Mouse (Mus musculus) limb, embryonic 11.5 days (tissue): ENCODE data around the gene Arhgef17. TPM values are rescaled to one million over a fixed set of nuclear protein-coding genes. Genes with fewer than 3 reads are reported as not detected.

ENCODE experiments used
- ATAC-seq: fragments of 200-750 bp; cut with Nextera tagmentation; 2 replicates; pipeline ENCODE4 v1.8.0; 2017; ENCODE audit warnings: low read depth; ENCODE audit not compliant: insufficient number of reproducible peaks, low FRiP score, low TSS enrichment
- DNase-seq: peaks from one replicate; pipeline ENCODE4 v3.0.0-alpha.2; 2015; ENCODE audit warnings: low spot score
- H3K27ac ChIP-seq: fragments of 300-500 bp; sonication (generic); replicated peaks from 2 replicates; pipeline ENCODE4 v1.5.1; 2014; ENCODE audit warnings: low read depth, mild to moderate bottlenecking, low read length
- H3K27me3 ChIP-seq: fragments of 300-500 bp; sonication (generic); 2 replicates; pipeline ENCODE4 v1.6.1; 2014; ENCODE audit warnings: mild to moderate bottlenecking, low read length, mixed read lengths; ENCODE audit not compliant: control insufficient read depth, insufficient read depth
- H3K36me3 ChIP-seq: fragments of 300-500 bp; sonication (generic); 2 replicates; pipeline ENCODE4 v1.6.1; 2014; ENCODE audit warnings: mild to moderate bottlenecking, low read length, moderate library complexity, mixed read lengths; ENCODE audit not compliant: control insufficient read depth, insufficient read depth
- H3K4me1 ChIP-seq: fragments of 300-500 bp; sonication (generic); 2 replicates; pipeline ENCODE4 v1.6.1; 2014; ENCODE audit warnings: low read length, mixed read lengths; ENCODE audit not compliant: control insufficient read depth, insufficient read depth
- H3K4me2 ChIP-seq: fragments of 300-500 bp; sonication (generic); 2 replicates; pipeline ENCODE4 v1.6.1; 2014; ENCODE audit warnings: low read depth, mild to moderate bottlenecking, moderate library complexity; ENCODE audit not compliant: severe bottlenecking
- H3K4me3 ChIP-seq: fragments of 300-500 bp; sonication (generic); 2 replicates; pipeline ENCODE4 v1.5.1; 2014; ENCODE audit warnings: low read depth, low read length
- H3K9ac ChIP-seq: fragments of 300-500 bp; sonication (generic); 2 replicates; pipeline ENCODE4 v1.6.1; 2014; ENCODE audit warnings: mild to moderate bottlenecking, low read length
- H3K9me3 ChIP-seq: fragments of 300-500 bp; sonication (generic); 2 replicates; pipeline ENCODE4 v1.6.1; 2016; ENCODE audit warnings: low read length; ENCODE audit not compliant: control insufficient read depth
- WGBS: fragments of 180-500 bp; shearing (Covaris S2); extraction: QIAGEN DNeasy Blood & Tissue Kit; methylation state at CpG from one replicate; pipeline ENCODE4 v1.1.7; 2014; 5-methylcytosine and 5-hydroxymethylcytosine counted together
- polyA plus RNA-seq: library from polyadenylated mRNA; unstranded; fragments of >200 nt; fragmentation: Nextera tagmentation; extraction: Ambion mirVana; gene quantifications from 2 replicates; pipeline ENCODE4 v1.2.1, GENCODE M21; 2014

The Arhgef17 gene
- polyA plus RNA-seq, 1 experiment from 2014 or later = 12.6 TPM

- Histone ChIP-seq H3K27ac (no peak overlapping the region), H3K4me2 (no peak overlapping the region), H3K9ac (no peak overlapping the region), H3K4me1 (peaks cover 22% of the 10 kb centered on the region), H3K36me3 (no peaks in the 10 kb centered on the region), H3K4me3 (no peak overlapping the region), H3K27me3 (no peaks in the 10 kb centered on the region), H3K9me3 (no peaks in the 10 kb centered on the region)
- DNase-seq (no peak), ATAC-seq (no peak)
These were observed 1.6 kb upstream of the Arhgef17 start for GRCm38 (mm10) chr7:100933520-100933919.

DNA sequence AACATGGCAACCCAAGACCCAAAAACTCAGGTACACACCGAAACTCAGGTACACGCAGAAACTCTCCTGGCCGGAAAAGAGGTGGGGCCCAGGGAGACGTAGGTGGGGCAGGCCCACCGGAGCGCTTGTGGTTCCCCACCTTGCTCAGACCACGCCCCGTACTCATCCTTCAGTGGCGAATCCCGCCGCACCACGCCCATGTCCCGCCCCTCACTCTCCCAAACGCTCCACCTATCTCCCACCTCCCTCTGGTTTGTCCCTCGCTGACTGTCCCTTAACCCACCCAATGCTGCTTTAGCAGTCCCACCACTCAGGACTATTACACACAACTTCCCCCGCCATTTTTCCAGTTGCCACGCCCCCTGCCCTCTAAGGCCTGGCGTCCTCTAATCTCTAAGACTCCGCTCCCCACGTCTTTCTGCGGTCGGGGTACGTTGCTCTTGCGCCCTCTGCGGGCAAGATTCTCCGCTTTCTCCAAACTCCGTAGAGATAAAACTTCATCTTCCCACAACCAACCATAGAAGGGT, 637 bp upstream of the Arhgef17 start:
- Histone ChIP-seq H3K4me3 (peak overlapping the region; percentile 85), H3K4me1 (peaks cover 30% of the 10 kb centered on the region), H3K27ac (peak overlapping the region; percentile 99), H3K4me2 (peak overlapping the region; percentile 60), H3K27me3 (no peaks in the 10 kb centered on the region), H3K9ac (peak overlapping the region; percentile 87), H3K9me3 (no peaks in the 10 kb centered on the region), H3K36me3 (no peaks in the 10 kb centered on the region)
- peak; percentile 92 for DNase-seq
- WGBS = 1% methylated on average over 27 of the region's 27 CpGs
- peak; percentile 91 for ATAC-seq

- Histone ChIP-seq H3K4me3 (peak overlapping the region; percentile 85), H3K36me3 (no peaks in the 10 kb centered on the region), H3K4me1 (peaks cover 36% of the 10 kb centered on the region), H3K9me3 (no peaks in the 10 kb centered on the region), H3K9ac (peak overlapping the region; percentile 87), H3K27ac (peak overlapping the region; percentile 99), H3K27me3 (no peaks in the 10 kb centered on the region), H3K4me2 (peak overlapping the region; percentile 60)
- ATAC-seq (peak; percentile 19; the same call in 1 of the 2 replicates), DNase-seq (no peak)
- under 1% methylated on average over 72 of the region's 73 CpGs for WGBS
These were observed 486 bp downstream of the Arhgef17 start for GRCm38 (mm10) chr7:100931316-100931925.

DNA sequence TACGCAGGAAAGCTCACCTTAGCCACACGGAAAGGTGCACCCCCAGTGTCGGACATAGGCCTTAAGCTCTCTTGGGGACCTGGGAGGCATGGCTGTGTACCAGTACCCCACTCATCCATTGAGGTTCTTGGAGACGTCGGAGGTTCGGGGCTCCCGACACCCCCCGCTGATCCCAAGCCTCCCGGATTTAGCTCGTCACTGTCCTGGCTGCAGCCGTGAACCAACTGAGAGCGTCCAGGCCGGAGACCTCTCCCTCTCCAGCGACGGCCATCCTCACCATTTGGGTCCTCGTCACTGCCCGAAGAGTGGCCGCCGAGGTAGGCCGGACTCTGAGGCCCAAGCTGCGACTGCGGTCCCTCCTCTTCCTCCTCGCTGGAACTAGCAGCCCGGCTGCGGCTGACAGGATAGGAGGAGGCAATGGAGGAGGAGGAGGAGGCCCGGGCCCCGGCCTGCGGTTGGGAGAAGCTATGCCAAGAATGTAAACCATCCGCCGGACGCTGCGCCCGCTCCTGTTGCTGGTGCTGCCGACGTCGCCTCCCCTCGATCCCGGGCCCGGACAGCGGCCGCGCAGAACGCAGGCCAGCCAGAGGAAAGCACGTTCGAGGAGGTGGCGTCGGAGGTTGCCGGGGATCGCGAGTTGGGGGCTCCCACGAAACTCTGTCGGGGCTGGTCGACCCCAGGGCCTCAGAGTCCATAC, 1.1 kb downstream of the Arhgef17 start:
- Histone ChIP-seq H3K4me3 (peak overlapping the region; percentile 85), H3K36me3 (no peaks in the 10 kb centered on the region), H3K27me3 (no peaks in the 10 kb centered on the region), H3K9me3 (no peaks in the 10 kb centered on the region), H3K4me1 (peaks cover 43% of the 10 kb centered on the region), H3K4me2 (peak overlapping the region; percentile 60), H3K9ac (peak overlapping the region; percentile 87), H3K27ac (peak overlapping the region; percentile 99)
- ATAC-seq = no peak
- WGBS = 3% methylated on average over 50 of the region's 53 CpGs
- DNase-seq = peak; percentile 79

GRCm38 (mm10) chr7:100929639-100930303, 2.1 kb downstream of the Arhgef17 start:
- Histone ChIP-seq H3K36me3 (no peaks in the 10 kb centered on the region), H3K4me2 (peak overlapping the region; percentile 60), H3K27ac (no peak overlapping the region), H3K27me3 (no peaks in the 10 kb centered on the region), H3K9ac (peak overlapping the region; percentile 87; the same call in 1 of the 2 replicates), H3K4me1 (peaks cover 53% of the 10 kb centered on the region), H3K9me3 (no peaks in the 10 kb centered on the region), H3K4me3 (peak overlapping the region; percentile 85)
- ATAC-seq (no peak), DNase-seq (no peak)
- 80% methylated on average over 19 of the region's 19 CpGs for WGBS

DNA sequence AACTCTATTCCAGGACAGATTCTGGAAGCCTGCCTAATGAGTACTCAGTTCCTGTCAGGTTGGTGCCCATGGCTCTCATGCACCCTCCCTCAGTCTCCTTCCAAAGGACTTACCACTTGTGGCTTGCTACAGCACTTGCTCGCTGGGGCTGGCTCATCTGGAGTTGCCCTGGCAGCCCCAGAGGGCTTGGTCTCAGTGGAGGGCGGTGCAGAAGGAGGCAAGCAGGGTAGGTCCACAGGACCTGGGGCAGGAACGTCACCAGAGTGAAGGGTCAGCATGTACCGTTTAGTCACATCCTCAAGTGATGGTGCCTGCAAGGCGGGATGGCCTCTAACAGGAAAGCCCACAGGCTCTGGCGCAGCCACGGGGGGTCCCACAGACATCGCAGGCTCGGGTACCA, 3.5 kb downstream of the Arhgef17 start:
- Histone ChIP-seq H3K36me3 (no peaks in the 10 kb centered on the region), H3K9me3 (no peaks in the 10 kb centered on the region), H3K27ac (no peak overlapping the region), H3K4me3 (peak overlapping the region; percentile 85), H3K4me1 (peaks cover 62% of the 10 kb centered on the region), H3K9ac (peak overlapping the region; percentile 43; the same call in 1 of the 2 replicates), H3K4me2 (peak overlapping the region; percentile 60), H3K27me3 (no peaks in the 10 kb centered on the region)
- 49% methylated on average over 9 of the region's 9 CpGs for WGBS
- ATAC-seq = no peak
- DNase-seq = no peak

DNA sequence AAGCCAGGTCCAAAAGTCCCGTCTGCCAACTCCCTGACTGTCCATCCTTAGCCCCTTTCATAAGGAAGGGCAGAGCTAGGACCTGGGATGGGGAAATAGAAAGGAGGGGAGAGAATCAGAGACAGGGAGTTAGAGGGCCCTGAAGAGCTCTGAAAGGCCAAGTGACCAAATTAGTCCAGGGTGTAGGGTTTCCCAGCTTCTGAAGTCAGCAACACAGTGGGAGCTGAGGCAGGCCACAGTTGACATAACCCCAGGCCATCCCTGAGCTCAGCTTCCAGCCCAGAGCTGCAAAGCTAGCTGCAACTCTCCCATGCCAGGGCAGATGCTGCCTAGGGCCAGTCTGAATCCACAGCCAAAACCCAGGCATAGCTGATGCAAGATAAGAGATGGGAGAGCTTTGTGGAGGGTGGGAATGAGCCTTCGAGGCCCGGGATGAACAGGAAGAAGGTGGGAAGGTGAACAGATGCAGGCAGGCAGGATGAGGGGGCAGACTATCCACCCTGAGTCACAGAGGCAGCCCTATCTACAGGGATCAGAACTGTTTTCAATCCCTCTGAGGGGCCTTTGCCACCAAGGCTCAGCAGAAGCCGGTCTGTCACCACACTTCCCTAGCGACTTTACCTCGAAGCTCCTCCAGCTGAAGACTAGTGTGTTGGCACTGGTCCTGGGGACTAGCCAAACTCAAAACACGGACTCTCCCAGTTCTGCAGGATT, 4.5 kb downstream of the Arhgef17 start:
- Histone ChIP-seq H3K4me2 (peak overlapping the region; percentile 60), H3K9me3 (no peaks in the 10 kb centered on the region), H3K4me3 (peak overlapping the region; percentile 85), H3K36me3 (peaks cover 1% of the 10 kb centered on the region), H3K4me1 (peaks cover 65% of the 10 kb centered on the region), H3K27me3 (no peaks in the 10 kb centered on the region), H3K27ac (no peak overlapping the region), H3K9ac (peak overlapping the region; percentile 58)
- DNase-seq = no peak
- no peak for ATAC-seq
- 23% methylated on average over 7 of the region's 7 CpGs for WGBS
